Mouse (Mus musculus): ENCODE data around the gene Itgb1bp2.

Gene Itgb1bp2

GRCm38 (mm10) chrX:101448886-101449475 is at the start of gene Itgb1bp2:
Gene Itgb1bp2 (plus strand): TSS chrX:101449088.
- DNase-seq (ENCODE audit: low spot score), result no peak

- DNase-seq (ENCODE audit: low spot score), result peak; percentile 12
Observed at GRCm38 (mm10) chrX:101418946-101419724, 29.8 kb upstream of the Itgb1bp2 start.

- peak; percentile 76 for DNase-seq (ENCODE audit: low spot score)
Observed at GRCm38 (mm10) chrX:101419725-101420699, 28.9 kb upstream of the Itgb1bp2 start.

- no peak for DNase-seq (ENCODE audit: low spot score)
Observed at GRCm38 (mm10) chrX:101420700-101421095, 28.2 kb upstream of the Itgb1bp2 start, which contains the start of gene Zmym3. Gene Zmym3 (minus strand): TSS chrX:101420849.

GRCm38 (mm10) chrX:101423462-101423861 is 25.4 kb upstream of the Itgb1bp2 start:
- no peak for DNase-seq (ENCODE audit: low spot score)

GRCm38 (mm10) chrX:101427774-101428173 is 21.1 kb upstream of the Itgb1bp2 start:
- DNase-seq (ENCODE audit: low spot score), result no peak

GRCm38 (mm10) chrX:101428785-101429141 is 20.1 kb upstream of the Itgb1bp2 start:
- DNase-seq (ENCODE audit: low spot score), result peak; percentile 13

GRCm38 (mm10) chrX:101429142-101429949 is 19.5 kb upstream of the Itgb1bp2 start, which contains the start of gene Nono:
Gene Nono (plus strand): TSS chrX:101429318.
- peak; percentile 84 for DNase-seq (ENCODE audit: low spot score)

GRCm38 (mm10) chrX:101429976-101430375 is 18.9 kb upstream of the Itgb1bp2 start:
- no peak for DNase-seq (ENCODE audit: low spot score)

- no peak for DNase-seq (ENCODE audit: low spot score)
Observed at GRCm38 (mm10) chrX:101451147-101451546, 2.3 kb downstream of the Itgb1bp2 start.

GRCm38 (mm10) chrX:101451591-101451990 is 2.7 kb downstream of the Itgb1bp2 start:
- DNase-seq (ENCODE audit: low spot score), result no peak

- no peak for DNase-seq (ENCODE audit: low spot score)
Observed at GRCm38 (mm10) chrX:101472202-101472601, 23.3 kb downstream of the Itgb1bp2 start.

- no peak for DNase-seq (ENCODE audit: low spot score)
Observed at GRCm38 (mm10) chrX:101481604-101482350, 32.9 kb downstream of the Itgb1bp2 start.

GRCm38 (mm10) chrX:101486487-101487152 is 37.7 kb downstream of the Itgb1bp2 start:
- peak; percentile 30 for DNase-seq (ENCODE audit: low spot score)

Measured in left cerebral cortex, adult 11 months (tissue).